Mouse (Mus musculus): ENCODE results near the gene Kalrn.

DNA sequence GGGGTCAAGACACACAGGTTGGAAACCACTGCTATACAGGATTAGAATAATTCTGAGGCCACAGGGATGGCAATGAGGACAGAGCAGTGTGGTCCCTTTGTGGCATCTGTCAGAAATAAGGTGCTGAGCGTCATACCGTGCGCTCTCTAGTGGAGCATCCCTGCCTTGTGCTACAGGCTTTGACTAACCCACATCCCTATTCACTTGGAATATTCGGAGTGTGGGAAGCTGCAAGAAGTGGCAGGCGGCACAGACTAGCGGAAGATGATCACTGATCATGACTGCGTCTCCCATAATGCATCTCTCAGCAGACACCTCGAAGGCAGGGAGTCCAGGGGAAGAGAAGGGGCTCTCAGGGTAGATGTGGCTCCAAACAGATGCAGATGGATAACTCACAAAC lies 47.5 kb downstream of the Kalrn start:
- no peak for TF ChIP-seq POLR2A (IDR thresholded peaks at IDR 0.05; ENCODE audit: low read depth, low read length)
- TF ChIP-seq CTCF (IDR thresholded peaks at IDR 0.05; ENCODE audit: extremely low read depth, insufficient read length, insufficient replicate concordance, low read depth, low read length): no peak
